Mouse (Mus musculus): ENCODE data around the gene Cpne2.

Gene Cpne2

DNA sequence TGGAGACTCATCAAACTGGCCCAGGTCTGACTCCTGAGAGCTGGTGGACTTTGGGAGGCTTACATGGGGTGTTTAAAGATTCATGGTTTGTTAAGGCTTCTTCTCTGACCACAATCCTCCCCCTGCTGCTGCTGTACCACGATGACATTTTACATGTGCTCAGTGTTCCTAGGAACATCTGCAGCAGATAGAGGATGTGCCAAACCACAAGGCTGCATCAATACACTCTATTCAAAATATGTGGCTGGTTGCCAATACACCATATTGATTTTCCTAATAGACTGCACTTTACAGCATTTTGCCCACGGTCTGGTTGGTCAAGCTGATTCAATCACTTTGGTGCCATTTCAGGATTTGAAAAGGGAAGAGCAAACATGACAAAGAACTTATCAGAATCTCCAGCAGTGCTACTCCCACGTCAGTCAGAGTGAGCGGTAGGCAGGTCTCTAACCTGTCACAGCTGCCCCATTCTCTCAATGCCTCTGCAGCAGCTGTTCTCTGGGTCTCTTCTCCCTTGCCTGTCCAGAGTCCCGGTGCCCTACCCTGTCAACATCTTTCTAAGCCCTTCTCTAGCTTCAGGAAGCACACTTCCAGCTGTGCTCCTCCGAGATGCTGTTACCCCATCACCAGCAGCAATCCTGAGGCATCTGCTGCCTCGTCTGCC lies 49.2 kb downstream of the Cpne2 start:
- WGBS: 68% methylated on average over 7 of the region's 7 CpGs

DNA sequence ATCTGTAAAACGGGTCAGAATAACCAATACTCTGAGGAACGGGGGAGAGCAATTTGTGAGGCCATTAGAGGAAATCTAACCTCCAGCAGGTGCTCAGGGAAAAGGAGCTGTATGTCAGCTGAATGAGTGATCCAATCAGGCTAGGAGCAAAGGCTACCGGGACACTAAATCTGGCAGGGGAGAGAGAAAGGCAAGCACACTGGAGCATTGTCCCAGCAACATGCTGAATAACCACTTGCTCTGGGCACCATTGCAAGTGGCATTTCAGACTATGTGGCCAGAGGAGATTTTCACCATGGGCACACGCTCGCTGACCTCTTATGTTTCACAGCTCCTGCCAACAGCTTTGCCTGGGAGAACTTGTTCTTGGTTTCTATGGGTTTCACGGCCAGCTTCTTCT lies 49.8 kb downstream of the Cpne2 start:
- WGBS: 70% methylated on average over 6 of the region's 6 CpGs

DNA sequence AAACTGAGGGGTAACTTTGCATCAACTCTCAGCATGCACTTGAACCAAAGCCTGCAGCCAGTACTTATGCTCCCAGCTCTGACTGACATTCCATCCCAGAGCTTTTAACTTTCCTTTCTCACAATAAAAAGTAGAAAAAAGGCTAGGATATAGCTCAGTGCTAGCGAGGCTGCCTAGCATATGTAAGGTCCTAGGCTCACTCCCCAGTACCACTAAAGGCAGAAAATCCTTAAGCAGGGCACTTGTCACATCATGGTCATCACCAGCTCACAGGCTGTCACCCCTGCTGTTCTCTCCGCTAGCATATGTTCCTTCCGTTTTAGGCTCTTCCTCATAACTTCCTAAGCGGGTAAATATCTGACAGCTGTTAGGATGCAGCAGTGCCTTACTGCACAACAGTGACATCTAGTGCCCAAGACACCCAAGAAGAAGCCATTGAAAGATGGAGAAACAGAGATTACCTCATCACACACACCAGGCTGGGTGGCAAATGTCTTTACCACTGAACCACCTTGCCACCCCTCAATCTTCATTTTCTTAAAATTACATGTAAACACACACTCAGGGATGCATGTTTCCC lies 51.5 kb downstream of the Cpne2 start:
- WGBS: 22% methylated on average over 4 of the region's 4 CpGs

DNA sequence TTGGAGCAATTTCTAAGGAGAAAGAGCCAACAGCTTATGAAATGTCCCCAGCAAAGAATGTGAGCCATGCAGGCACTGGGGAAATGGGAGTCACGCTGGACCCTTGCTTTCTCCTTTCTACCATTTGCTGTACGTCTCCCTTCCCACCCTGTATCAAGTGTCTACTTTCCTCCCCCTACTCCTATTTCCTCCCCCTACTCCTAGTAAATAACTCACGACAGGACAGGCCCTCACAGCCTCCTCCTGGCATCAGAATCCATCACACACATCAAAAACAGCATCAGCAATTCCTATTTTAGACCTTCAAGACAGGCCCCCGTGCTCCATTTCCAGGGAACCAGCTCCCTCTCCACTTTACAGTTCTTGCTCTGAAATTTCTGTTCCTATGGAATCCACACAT lies 58.9 kb downstream of the Cpne2 start:
- WGBS: 57% methylated on average over 4 of the region's 4 CpGs

DNA sequence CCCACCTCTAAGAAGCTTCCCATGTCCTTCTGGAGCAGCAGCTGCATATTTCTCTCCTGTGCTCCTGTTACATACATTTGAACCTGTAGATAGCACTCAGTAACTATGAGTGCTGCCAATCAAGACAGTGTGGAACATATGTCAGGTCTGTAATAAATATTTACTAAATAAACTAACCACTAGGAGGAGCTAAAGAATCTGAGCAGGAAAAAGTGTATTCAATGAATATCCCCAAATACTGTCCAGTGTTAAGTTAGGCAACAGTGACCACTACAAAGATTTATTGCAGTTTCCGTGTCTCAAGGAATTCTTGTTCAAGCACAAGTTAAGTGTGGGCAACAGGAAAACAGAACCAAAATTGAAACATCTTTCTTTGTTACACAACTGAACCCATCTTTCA lies 61.4 kb downstream of the Cpne2 start:
- WGBS: 58% methylated on average over 1 of the region's 1 CpGs

DNA sequence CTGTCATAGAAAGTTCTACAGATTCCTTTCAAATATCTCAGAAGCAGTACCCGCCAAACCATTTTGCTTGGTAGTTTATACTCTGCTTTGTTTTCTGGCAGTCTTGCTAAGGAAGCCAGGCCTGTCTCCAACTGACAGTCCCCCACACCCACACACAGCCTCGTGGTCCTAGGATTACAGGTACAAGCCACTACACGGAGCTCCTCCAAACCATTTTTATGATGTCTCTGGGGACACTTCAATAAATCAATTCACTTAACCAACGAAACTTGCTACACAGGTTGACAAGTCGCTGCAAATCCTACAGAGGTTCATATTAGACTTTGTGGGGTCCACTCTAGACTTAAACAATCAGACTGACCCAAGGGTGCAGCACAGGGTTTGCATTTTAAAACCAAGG lies 67.7 kb downstream of the Cpne2 start:
- 11% methylated on average over 5 of the region's 5 CpGs for WGBS

DNA sequence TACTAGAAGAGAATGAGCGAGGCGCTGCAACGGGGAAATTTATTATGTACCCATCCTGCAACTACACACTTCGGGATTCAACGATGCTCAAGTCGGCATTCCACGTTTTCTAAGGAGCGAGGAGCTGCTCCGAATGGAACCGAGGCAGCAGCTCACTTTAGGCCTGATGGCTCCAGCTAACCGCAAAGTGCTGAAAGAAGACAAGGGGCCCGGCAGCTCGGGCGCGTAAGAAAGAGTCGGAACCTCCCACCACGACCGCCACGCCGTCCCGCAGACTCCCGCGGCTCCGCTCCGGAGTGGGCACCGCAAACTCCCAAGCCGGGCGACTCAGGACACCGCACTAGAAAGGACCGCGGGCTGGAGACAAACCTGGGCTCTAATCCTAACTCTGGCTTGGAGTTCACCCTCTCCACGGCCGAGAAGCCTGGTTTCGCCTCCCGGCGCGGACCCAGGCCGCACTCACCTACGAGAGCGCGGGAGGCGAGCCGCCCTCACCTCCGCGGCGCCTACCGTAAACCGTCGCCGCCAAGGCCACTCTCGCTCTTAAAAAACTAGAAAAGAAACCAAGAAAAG lies 68.3 kb downstream of the Cpne2 start:
- WGBS: under 1% methylated on average over 51 of the region's 51 CpGs

DNA sequence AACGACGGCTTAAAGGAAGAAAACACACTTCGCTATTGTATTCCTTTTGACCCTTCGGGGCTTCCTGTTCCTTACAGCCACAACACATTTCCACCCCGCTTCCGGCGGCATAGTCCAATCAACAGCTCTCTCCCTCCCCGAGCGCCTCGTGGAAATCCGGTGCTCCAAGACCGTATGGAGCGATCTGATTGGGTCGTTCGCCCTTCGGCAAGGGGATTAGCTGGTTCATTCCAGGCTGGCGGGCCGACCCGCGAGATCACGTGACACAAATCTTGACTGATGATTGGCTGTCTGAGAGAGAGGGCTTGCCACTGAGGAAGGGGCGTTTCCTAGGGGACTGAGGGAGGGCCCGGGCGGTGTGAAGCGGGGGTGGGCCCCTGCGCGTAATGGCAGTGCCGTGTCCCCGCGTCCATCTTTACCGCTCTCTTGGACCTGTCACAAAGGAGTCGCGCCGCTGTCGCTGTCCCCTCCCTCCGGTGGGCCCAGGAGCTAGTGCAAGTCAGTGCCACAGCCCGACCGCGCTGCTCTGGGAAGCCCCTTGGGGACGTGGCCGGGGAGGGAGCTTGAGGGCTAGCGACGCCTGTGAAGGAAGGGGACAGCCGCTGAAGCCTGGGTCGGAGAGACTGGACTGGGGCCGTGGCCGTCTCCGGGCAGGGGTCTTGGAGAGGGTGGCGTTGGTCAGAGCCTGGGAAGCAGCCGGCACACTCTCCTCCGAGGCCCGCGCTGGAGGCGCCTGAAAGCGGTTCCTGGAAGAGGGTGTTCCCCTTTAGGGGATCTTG lies 69.0 kb downstream of the Cpne2 start, which contains the start of the genes Rspry1 and Fam192a:
Rspry1 (plus strand) TSS at position 331 of the 779 bp plus-strand sequence.
Fam192a (minus strand) TSS at position 391 of the 779 bp plus-strand sequence.
- under 1% methylated on average over 55 of the region's 55 CpGs for WGBS

DNA sequence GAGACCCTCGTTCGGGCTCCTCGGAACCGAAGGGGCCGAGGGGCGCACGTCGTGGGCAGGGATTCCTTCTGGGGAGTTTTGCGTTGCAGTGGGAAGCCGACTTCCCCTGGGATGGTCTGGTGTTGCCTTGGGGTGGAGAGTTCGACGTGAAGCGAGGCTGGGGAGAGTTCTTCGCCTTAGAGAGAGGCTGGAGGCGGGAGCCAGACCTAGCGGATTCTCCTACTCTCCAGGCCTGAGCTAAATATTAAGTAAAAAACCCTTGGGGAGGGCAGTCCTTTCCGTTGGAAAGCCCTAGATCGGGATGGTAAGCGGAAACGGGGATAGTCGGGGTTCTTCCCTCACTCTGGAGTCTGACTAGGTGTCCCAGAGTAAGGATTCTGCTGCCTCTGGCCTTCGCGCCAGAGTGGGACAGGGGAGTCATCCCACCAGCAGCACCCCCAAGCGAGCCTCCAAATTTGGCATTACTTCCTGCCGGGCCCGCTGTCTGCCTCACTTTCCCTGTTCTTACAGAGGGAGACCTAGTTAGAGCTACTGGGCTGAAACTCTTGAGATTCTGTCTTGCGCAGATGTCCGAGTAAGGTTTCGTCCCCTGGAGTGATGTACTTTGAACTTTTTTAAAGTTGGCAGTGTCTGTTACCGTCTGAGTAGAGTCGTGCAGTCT lies 69.8 kb downstream of the Cpne2 start:
- under 1% methylated on average over 31 of the region's 31 CpGs for WGBS

DNA sequence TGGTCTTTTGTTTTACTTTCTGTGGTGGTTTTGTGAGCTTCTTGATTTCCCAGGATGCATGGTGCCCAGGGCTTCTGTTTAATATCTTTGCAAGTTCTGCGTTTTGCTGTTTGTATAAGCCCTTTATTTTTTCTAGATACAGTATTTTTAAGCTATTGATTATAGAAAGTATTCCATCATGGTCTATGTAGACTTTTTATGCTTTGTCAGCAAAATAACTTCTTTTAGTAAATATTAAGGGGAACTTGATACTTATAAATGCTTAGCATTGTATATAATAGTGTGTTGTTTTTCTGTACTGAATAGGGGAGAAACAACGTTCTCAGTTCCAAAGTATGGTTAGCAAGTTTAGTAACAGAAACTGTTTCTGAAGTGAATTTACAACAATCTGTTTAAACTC lies 71.2 kb downstream of the Cpne2 start:
- 49% methylated on average over 2 of the region's 2 CpGs for WGBS

DNA sequence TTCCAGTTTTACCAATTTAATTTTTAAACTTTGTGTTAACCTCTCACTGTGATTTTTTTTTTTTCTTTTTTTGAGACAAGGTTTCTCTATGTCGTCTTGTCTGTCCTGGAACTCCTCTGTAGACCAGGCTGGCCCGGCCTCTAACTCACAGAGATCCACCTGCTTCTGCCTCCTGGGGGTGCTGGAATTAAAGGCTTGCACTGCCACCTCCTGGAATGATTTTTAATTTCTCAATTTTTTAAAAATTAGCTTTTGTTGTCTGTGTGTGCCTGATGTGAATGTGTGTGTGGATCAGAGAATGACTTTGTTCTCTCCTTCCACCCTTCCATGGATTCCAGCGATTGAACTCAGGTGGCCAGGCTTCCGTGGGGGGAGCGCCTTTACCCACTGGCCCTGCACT lies 74.3 kb downstream of the Cpne2 start:
- WGBS: 90% methylated on average over 5 of the region's 5 CpGs

Measured in cerebral cortex, adult 2 months (tissue).